Mouse (Mus musculus) MEL (cell line): Measurements from ENCODE around the gene Dgka. TPM values are rescaled to one million over a fixed set of nuclear protein-coding genes. Genes with fewer than 3 reads are reported as not detected.

Experiments used
- DNase-seq: peaks from one replicate; pipeline ENCODE4 v3.0.0; 2011; ENCODE audit warnings: low read depth, low spot score
- H3K27ac ChIP-seq: 2 replicates; pipeline ENCODE4 v1.5.1; 2012; ENCODE audit warnings: low read depth, mild to moderate bottlenecking, control low read depth, low read length, moderate library complexity; ENCODE audit not compliant: control insufficient read depth
- H3K27me3 ChIP-seq, 2 experiments: fragments of 150-350 bp in 1 of 2; sonication (generic) in 1 of 2; 2 replicates each; pipeline ENCODE4 v1.6.1; 2012; ENCODE audit warnings: low read length in 2 of 2, mild to moderate bottlenecking in 2 of 2, improper control_type of control experiment in 1 of 2, moderate library complexity in 1 of 2; ENCODE audit not compliant: insufficient read depth in 2 of 2, control insufficient read depth in 1 of 2
- H3K36me3 ChIP-seq, 2 experiments: 2 replicates each; pipeline ENCODE4 v1.6.1; 2012 to 2014; ENCODE audit warnings: low read length in 2 of 2, improper control_type of control experiment in 1 of 2, inconsistent platforms in 1 of 2, mild to moderate bottlenecking in 1 of 2; ENCODE audit not compliant: insufficient read depth in 2 of 2, control insufficient read depth in 1 of 2
- H3K4me1 ChIP-seq, 2 experiments: fragments of 150-350 bp in 1 of 2; sonication (generic) in 1 of 2; 2 replicates each; pipeline ENCODE4 v1.6.1; 2012; ENCODE audit warnings: low read length in 2 of 2, improper control_type of control experiment in 1 of 2, mild to moderate bottlenecking in 1 of 2; ENCODE audit not compliant: insufficient read depth in 2 of 2, control insufficient read depth in 1 of 2
- H3K4me3 ChIP-seq, 2 experiments: fragments of 150-350 bp in 1 of 2; sonication (generic) in 1 of 2; 2 replicates each; pipeline ENCODE4 v1.5.1; 2012; ENCODE audit warnings: low read depth in 2 of 2, low read length in 2 of 2, mild to moderate bottlenecking in 2 of 2, moderate library complexity in 2 of 2, control low read depth in 1 of 2, improper control_type of control experiment in 1 of 2; ENCODE audit not compliant: control insufficient read depth in 1 of 2, insufficient read depth in 1 of 2
- H3K79me2 ChIP-seq: 2 replicates; pipeline ENCODE4 v1.6.1; 2012; ENCODE audit warnings: mild to moderate bottlenecking, low read length, moderate library complexity; ENCODE audit not compliant: control insufficient read depth, poor library complexity, insufficient read depth
- H3K9ac ChIP-seq: 2 replicates; pipeline ENCODE4 v1.6.1; 2012; ENCODE audit warnings: low read depth, mild to moderate bottlenecking, control low read depth, low read length, moderate library complexity; ENCODE audit not compliant: control insufficient read depth, poor library complexity, severe bottlenecking
- H3K9me3 ChIP-seq: fragments of 150-350 bp; sonication (generic); replicated peaks from 2 replicates; pipeline ENCODE4 v1.6.1; 2012; ENCODE audit warnings: mild to moderate bottlenecking, low read length, improper control_type of control experiment, moderate library complexity; ENCODE audit not compliant: insufficient read depth
- BHLHE40 ChIP-seq: IDR thresholded peaks from 2 replicates; pipeline ENCODE4 v1.6.1; 2012; ENCODE audit warnings: low read depth, mild to moderate bottlenecking, inconsistent platforms, low read length, improper control_type of control experiment, borderline replicate concordance
- CHD2 ChIP-seq: IDR thresholded peaks from 2 replicates; pipeline ENCODE4 v1.6.1; 2011; ENCODE audit warnings: low read length, improper control_type of control experiment
- E2F4 ChIP-seq: IDR thresholded peaks from 2 replicates; pipeline ENCODE4 v1.6.1; 2011; ENCODE audit warnings: low read depth, low read length, improper control_type of control experiment, borderline replicate concordance
- ELF1 ChIP-seq: IDR thresholded peaks from 2 replicates; pipeline ENCODE4 v1.6.1; 2014; ENCODE audit warnings: low read depth, mild to moderate bottlenecking, inconsistent platforms, low read length, improper control_type of control experiment, moderate library complexity
- EP300 ChIP-seq, 2 experiments: IDR thresholded peaks; 2 replicates each; pipeline ENCODE4 v1.6.1; 2011; ENCODE audit warnings: improper control_type of control experiment in 2 of 2, low read length in 2 of 2, low read depth in 1 of 2, mild to moderate bottlenecking in 1 of 2
- ETS1 ChIP-seq: IDR thresholded peaks from 2 replicates; pipeline ENCODE4 v1.6.1; 2012; ENCODE audit warnings: low read depth, mild to moderate bottlenecking, inconsistent platforms, low read length, improper control_type of control experiment, moderate library complexity
- GABPA ChIP-seq: IDR thresholded peaks from 2 replicates; pipeline ENCODE4 v1.6.1; 2012; ENCODE audit warnings: low read depth, mild to moderate bottlenecking, inconsistent platforms, low read length, improper control_type of control experiment, moderate library complexity
- GATA1 ChIP-seq: IDR thresholded peaks from 2 replicates; pipeline ENCODE4 v1.6.1; 2011; ENCODE audit warnings: low read depth, low read length, improper control_type of control experiment
- HCFC1 ChIP-seq: IDR thresholded peaks from 2 replicates; pipeline ENCODE4 v1.6.1; 2012; ENCODE audit warnings: low read depth, mild to moderate bottlenecking, inconsistent platforms, low read length, improper control_type of control experiment, moderate library complexity
- JUND ChIP-seq: IDR thresholded peaks from 2 replicates; pipeline ENCODE4 v1.6.1; 2011; ENCODE audit warnings: low read depth, mild to moderate bottlenecking, improper control_type of control experiment, low read length
- KAT2A ChIP-seq: conservative IDR thresholded peaks from 2 replicates; pipeline ENCODE4 v1.6.1; 2012; ENCODE audit warnings: low read depth, low read length, improper control_type of control experiment, inconsistent platforms
- MAFK ChIP-seq: IDR thresholded peaks from 2 replicates; pipeline ENCODE4 v1.6.1; 2011; ENCODE audit warnings: low read depth, mild to moderate bottlenecking, low read length, improper control_type of control experiment, borderline replicate concordance
- MAX ChIP-seq: IDR thresholded peaks from 2 replicates; pipeline ENCODE4 v1.6.1; 2011; ENCODE audit warnings: low read length, improper control_type of control experiment
- MAZ ChIP-seq: IDR thresholded peaks from 2 replicates; pipeline ENCODE4 v1.6.1; 2012; ENCODE audit warnings: low read depth, mild to moderate bottlenecking, inconsistent platforms, low read length, improper control_type of control experiment
- MEF2A ChIP-seq: IDR thresholded peaks from 2 replicates; pipeline ENCODE4 v1.6.1; 2014; ENCODE audit warnings: low read depth, mild to moderate bottlenecking, inconsistent platforms, low read length, improper control_type of control experiment; ENCODE audit not compliant: poor library complexity, insufficient replicate concordance, severe bottlenecking; ENCODE audit errors: extremely low read depth
- MXI1 ChIP-seq: IDR thresholded peaks from 2 replicates; pipeline ENCODE4 v1.6.1; 2011; ENCODE audit warnings: mild to moderate bottlenecking, low read depth, low read length, improper control_type of control experiment
- MYB ChIP-seq: IDR thresholded peaks from 2 replicates; pipeline ENCODE4 v1.6.1; 2011; ENCODE audit warnings: mild to moderate bottlenecking, low read depth, low read length, improper control_type of control experiment
- MYC ChIP-seq: IDR thresholded peaks from 2 replicates; pipeline ENCODE4 v1.6.1; 2011; ENCODE audit warnings: low read depth, mild to moderate bottlenecking, low read length, improper control_type of control experiment, moderate library complexity
- NELFE ChIP-seq: IDR thresholded peaks from 2 replicates; pipeline ENCODE4 v1.6.1; 2011; ENCODE audit warnings: low read depth, low read length, improper control_type of control experiment
- NRF1 ChIP-seq: IDR thresholded peaks from 2 replicates; pipeline ENCODE4 v1.6.1; 2014; ENCODE audit warnings: low read depth, mild to moderate bottlenecking, inconsistent platforms, low read length, improper control_type of control experiment, moderate library complexity; ENCODE audit not compliant: poor library complexity, insufficient read depth, severe bottlenecking
- POLR2A ChIP-seq, 2 experiments: IDR thresholded peaks; 2 replicates each; pipeline ENCODE4 v1.6.1; 2011 to 2012; ENCODE audit warnings: low read length in 2 of 2, mild to moderate bottlenecking in 2 of 2, control low read depth in 1 of 2, improper control_type of control experiment in 1 of 2, low read depth in 1 of 2, moderate library complexity in 1 of 2; ENCODE audit not compliant: control insufficient read depth in 1 of 2, insufficient read depth in 1 of 2, poor library complexity in 1 of 2
- POLR2AphosphoS2 ChIP-seq: IDR thresholded peaks from 2 replicates; pipeline ENCODE4 v1.6.1; 2011; ENCODE audit warnings: low read length, improper control_type of control experiment
- RAD21 ChIP-seq: IDR thresholded peaks from 2 replicates; pipeline ENCODE4 v1.6.1; 2011; ENCODE audit warnings: mild to moderate bottlenecking, low read depth, low read length, improper control_type of control experiment
- RCOR1 ChIP-seq: IDR thresholded peaks from 2 replicates; pipeline ENCODE4 v1.6.1; 2012; ENCODE audit warnings: low read depth, mild to moderate bottlenecking, inconsistent platforms, low read length, improper control_type of control experiment
- SIN3A ChIP-seq: IDR thresholded peaks from 2 replicates; pipeline ENCODE4 v1.6.1; 2012; ENCODE audit warnings: low read length, improper control_type of control experiment, inconsistent platforms
- SMC3 ChIP-seq: IDR thresholded peaks from 2 replicates; pipeline ENCODE4 v1.6.1; 2011; ENCODE audit warnings: low read depth, low read length, improper control_type of control experiment
- TAL1 ChIP-seq: IDR thresholded peaks from 2 replicates; pipeline ENCODE4 v1.6.1; 2012; ENCODE audit warnings: mild to moderate bottlenecking, inconsistent platforms, low read length, moderate library complexity, mixed read lengths
- TBP ChIP-seq: IDR thresholded peaks from 2 replicates; pipeline ENCODE4 v1.8.0; 2011; ENCODE audit warnings: low read depth, low read length, improper control_type of control experiment
- TCF12 ChIP-seq: IDR thresholded peaks from 2 replicates; pipeline ENCODE4 v1.6.1; 2014; ENCODE audit warnings: low read depth, mild to moderate bottlenecking, inconsistent platforms, low read length, improper control_type of control experiment, moderate library complexity
- UBTF ChIP-seq: IDR thresholded peaks from 2 replicates; pipeline ENCODE4 v1.6.1; 2012; ENCODE audit warnings: low read depth, mild to moderate bottlenecking, inconsistent platforms, low read length, improper control_type of control experiment, moderate library complexity, borderline replicate concordance; ENCODE audit not compliant: insufficient read depth
- USF1 ChIP-seq: IDR thresholded peaks from 2 replicates; pipeline ENCODE4 v1.6.1; 2014; ENCODE audit warnings: low read depth, mild to moderate bottlenecking, inconsistent platforms, low read length, improper control_type of control experiment, moderate library complexity
- USF2 ChIP-seq, 2 experiments: IDR thresholded peaks; 2 replicates each; pipeline ENCODE4 v1.6.1; 2011 to 2012; ENCODE audit warnings: improper control_type of control experiment in 2 of 2, low read length in 2 of 2, borderline replicate concordance in 1 of 2, inconsistent platforms in 1 of 2, low read depth in 1 of 2, mild to moderate bottlenecking in 1 of 2; ENCODE audit not compliant: insufficient read depth in 1 of 2
- ZC3H11A ChIP-seq: IDR thresholded peaks from 2 replicates; pipeline ENCODE4 v1.6.1; 2012; ENCODE audit warnings: low read depth, mild to moderate bottlenecking, inconsistent platforms, low read length, improper control_type of control experiment
- ZKSCAN1 ChIP-seq: IDR thresholded peaks from 2 replicates; pipeline ENCODE4 v1.6.1; 2012; ENCODE audit warnings: low read depth, mild to moderate bottlenecking, inconsistent platforms, low read length, improper control_type of control experiment, moderate library complexity
- ZMIZ1 ChIP-seq: IDR thresholded peaks from 2 replicates; pipeline ENCODE4 v1.6.1; 2012; ENCODE audit warnings: low read depth, mild to moderate bottlenecking, inconsistent platforms, low read length, improper control_type of control experiment, moderate library complexity
- ZNF384 ChIP-seq: IDR thresholded peaks from 2 replicates; pipeline ENCODE4 v1.6.1; 2012; ENCODE audit warnings: low read depth, mild to moderate bottlenecking, inconsistent platforms, low read length, improper control_type of control experiment
- polyA plus RNA-seq, 2 experiments: library from polyadenylated mRNA; stranded (reverse) in 1 of 2; unstranded in 1 of 2; fragments of >175 nt in 1 of 2; fragments of >200 nt in 1 of 2; gene quantifications; 2 replicates each; pipeline versions ENCODE4 v1.2.1 to v1.2.4; 2012; ENCODE audit warnings: low replicate concordance in 2 of 2, low read depth in 1 of 2; ENCODE audit not compliant: insufficient read length in 2 of 2, insufficient read depth in 1 of 2, missing spikeins in 1 of 2
- total RNA-seq: library from RNA; depleted of rRNA; stranded (reverse); fragments of 300-350 nt; gene quantifications from 2 replicates; pipeline ENCODE4 v1.2.3, GENCODE M21; 2012

Gene Dgka
- total and polyA plus RNA-seq, 3 experiments: 0.69 to 3.5 TPM; not detected in 1

DNA sequence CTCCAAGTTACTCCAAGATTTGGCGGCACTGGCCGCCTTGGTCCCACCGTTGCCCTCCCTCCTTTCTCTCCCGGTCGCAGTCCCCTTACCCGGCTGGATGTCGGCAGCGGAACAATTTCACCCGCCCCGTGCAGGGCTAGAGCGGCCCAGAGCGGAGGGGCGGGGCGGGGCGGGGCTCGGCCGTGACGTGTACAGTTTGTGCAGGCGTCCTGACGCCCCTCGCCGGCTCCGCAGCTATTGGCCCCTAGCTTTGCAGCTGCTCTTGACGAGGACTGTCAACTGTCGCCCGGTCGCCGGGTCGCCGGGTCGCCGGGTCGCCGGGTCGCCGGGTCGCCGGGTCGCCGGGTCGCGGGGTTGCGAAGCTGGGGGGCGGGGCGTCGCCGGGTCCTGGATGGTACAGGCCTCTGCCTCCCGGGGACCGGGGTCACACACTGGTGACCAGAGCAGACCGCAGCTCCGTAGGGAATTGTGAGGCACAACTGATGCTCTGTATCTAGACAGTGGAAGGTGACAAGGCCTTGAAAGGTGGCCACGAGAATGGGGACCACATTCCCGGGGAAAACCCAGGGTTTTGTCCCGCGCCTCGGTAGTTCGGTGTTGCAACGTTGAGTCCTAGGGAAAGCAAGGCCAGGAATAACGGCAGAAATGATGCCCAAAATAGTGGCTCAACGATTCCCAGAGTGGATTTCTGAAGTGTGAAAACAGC lies 70.7 kb downstream of the Dgka start, which contains the start of gene Suox:
Suox (minus strand) TSS at position 311 of the 706 bp plus-strand sequence.
- Histone ChIP-seq H3K79me2 (no peaks in the 10 kb centered on the region), H3K9ac (peak within 1 kb of the TSS; percentile 63), H3K36me3 (no peaks in the 10 kb centered on the region; a peak in 1 of 4 replicates), H3K27me3 (no peaks in the 10 kb centered on the region), H3K4me3 (peak within 1 kb of the TSS; percentile 67 to 92), H3K27ac (no peak within 1 kb of the TSS; the same call in 1 of the 2 replicates), H3K4me1 (peaks cover 0 to 2% of the 10 kb centered on the region in 2 experiments; a peak in 1 of 4 replicates), H3K9me3 (no peaks in the 10 kb centered on the region)
- peak; percentile 92 for DNase-seq
- TF ChIP-seq MAX: no peak; the same call in 1 of the 2 replicates
- TF ChIP-seq UBTF: no peak
- TF ChIP-seq HCFC1: peak; percentile 66
- no peak for TF ChIP-seq TCF12
- 0 out of 2 replicates have a peak, but pooled peaks have one; percentile 6 for TF ChIP-seq NRF1
- TF ChIP-seq ELF1: 0 out of 2 replicates have a peak, but pooled peaks have one; percentile 8
- peak; percentile 53; the same call in 1 of the 2 replicates for TF ChIP-seq NELFE
- no peak for TF ChIP-seq E2F4
- TF ChIP-seq BHLHE40: no peak
- TF ChIP-seq RAD21: no peak
- no peak for TF ChIP-seq MEF2A
- TF ChIP-seq POLR2AphosphoS2: no peak
- TF ChIP-seq MAZ: peak; percentile 52; the same call in 1 of the 2 replicates
- TF ChIP-seq MYC: no peak
- TF ChIP-seq USF1: no peak
- peak; percentile 46; the same call in 1 of the 2 replicates for TF ChIP-seq ZMIZ1
- no peak for TF ChIP-seq ZNF384
- no peak for TF ChIP-seq EP300 (IDR thresholded peaks at IDR 0.05; ENCODE audit: low read depth in 1 of 2, low read length in 2 of 2)
- TF ChIP-seq JUND: no peak
- TF ChIP-seq CHD2: no peak
- no peak for TF ChIP-seq ZKSCAN1
- TF ChIP-seq USF2 (IDR thresholded peaks at IDR 0.05; ENCODE audit: borderline replicate concordance in 1 of 2, insufficient read depth in 1 of 2, low read depth in 1 of 2, low read length in 2 of 2): no peak
- TF ChIP-seq KAT2A: no peak
- no peak for TF ChIP-seq ZC3H11A
- no peak for TF ChIP-seq MYB
- TF ChIP-seq RCOR1: no peak
- TF ChIP-seq TBP: no peak
- TF ChIP-seq SMC3: 0 out of 2 replicates have a peak, but pooled peaks have one; percentile 1
- no peak for TF ChIP-seq TAL1
- peak; percentile 31 to 49; a peak in 1 of 4 replicates for TF ChIP-seq POLR2A (IDR thresholded peaks at IDR 0.05; ENCODE audit: control insufficient read depth in 1 of 2, insufficient read depth in 1 of 2, low read depth in 1 of 2, low read length in 2 of 2, poor library complexity in 1 of 2)
- TF ChIP-seq GABPA: no peak
- TF ChIP-seq MXI1: peak; percentile 57; the same call in 1 of the 2 replicates
- no peak for TF ChIP-seq MAFK
- TF ChIP-seq SIN3A: peak; percentile 69
- 0 out of 2 replicates have a peak, but pooled peaks have one; percentile 29 for TF ChIP-seq ETS1
- no peak for TF ChIP-seq GATA1
